Mouse (Mus musculus): ENCODE results near the gene Oxld1.

Gene Oxld1

DNA sequence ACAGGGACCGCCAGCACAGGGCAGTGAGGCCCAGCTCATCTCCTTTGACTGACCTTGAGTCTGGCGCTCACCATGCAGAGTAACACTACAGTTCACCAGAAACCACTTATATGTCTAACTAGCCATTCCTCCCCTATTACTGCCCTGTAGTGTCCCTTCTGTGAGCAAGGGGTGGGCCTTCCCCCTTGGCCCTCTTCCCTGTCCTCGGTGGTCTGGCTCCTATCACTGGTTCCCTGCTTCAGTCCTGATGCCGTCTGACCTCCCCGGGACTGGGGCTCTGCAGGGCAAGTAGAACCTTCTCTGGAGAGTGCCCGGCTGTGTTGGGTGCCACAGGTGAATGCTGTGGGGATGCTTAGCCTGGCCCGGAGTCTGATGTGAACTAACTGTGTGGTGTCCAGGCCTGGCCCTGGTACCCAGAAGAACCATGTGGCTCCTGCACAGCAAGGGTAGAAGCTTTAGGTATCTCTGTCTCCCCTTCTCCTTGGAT is 25.6 kb upstream of the Oxld1 start:
- no peak for DNase-seq

- no peak for DNase-seq
These were observed 14.2 kb upstream of the Oxld1 start for GRCm38 (mm10) chr11:120472052-120472451.

DNA sequence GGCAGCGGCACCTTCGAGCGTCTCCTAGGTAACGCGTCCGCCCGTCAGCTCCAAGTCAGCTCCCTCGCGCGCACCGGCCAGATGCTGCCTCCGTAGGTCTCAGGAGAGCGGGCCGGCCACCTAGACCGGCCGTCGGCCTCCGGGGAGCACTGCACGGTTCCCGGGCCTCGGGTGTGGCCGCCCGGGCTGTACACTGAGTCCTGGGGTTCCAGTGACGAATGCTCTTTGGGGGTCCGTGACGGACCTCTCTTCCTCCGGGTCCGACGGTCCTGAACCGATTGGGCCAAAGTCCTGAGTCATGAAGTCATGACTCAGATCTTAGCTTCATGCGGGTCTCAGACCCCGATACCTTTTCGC is 9.8 kb upstream of the Oxld1 start:
- no peak for DNase-seq

GRCm38 (mm10) chr11:120467051-120467735 is 9.3 kb upstream of the Oxld1 start, which contains the start of gene Arl16:
TSS of gene Arl16 (minus strand) at chr11:120467607.
- peak; percentile 96 for DNase-seq

GRCm38 (mm10) chr11:120465521-120465920 is 7.7 kb upstream of the Oxld1 start:
- no peak for DNase-seq

GRCm38 (mm10) chr11:120464365-120464764 is 6.5 kb upstream of the Oxld1 start:
- DNase-seq, result no peak

GRCm38 (mm10) chr11:120463536-120463935 is 5.7 kb upstream of the Oxld1 start:
- DNase-seq, result no peak

- DNase-seq, result no peak
These were observed 1.2 kb upstream of the Oxld1 start for GRCm38 (mm10) chr11:120458847-120459597.

DNA sequence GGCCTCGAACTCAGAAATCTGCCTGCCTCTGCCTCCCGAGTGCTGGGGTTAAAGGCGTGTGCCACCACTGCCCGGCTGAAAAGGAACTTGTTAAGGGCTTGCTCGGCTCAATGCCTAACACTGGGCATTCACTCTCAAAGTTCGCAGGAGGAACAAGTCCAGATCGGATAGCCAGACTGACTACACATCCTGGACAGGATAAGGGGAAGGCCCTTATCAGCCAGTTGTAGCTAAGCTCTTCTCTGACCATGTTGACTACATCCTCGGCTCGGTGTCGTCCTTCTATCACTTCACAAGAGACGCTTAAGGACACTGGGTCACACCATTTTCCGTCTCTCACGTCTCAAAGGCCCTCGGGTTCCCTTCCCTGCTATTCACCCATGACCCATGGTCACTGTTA is 498 bp downstream of the Oxld1 start:
- no peak for DNase-seq

GRCm38 (mm10) chr11:120455413-120455812 is 2.5 kb downstream of the Oxld1 start:
- no peak for DNase-seq

- DNase-seq, result no peak
These were observed 2.9 kb downstream of the Oxld1 start for GRCm38 (mm10) chr11:120454965-120455364.

GRCm38 (mm10) chr11:120453306-120453705 is 4.6 kb downstream of the Oxld1 start, which contains the start of gene Pde6g:
TSS of gene Pde6g (minus strand) at chr11:120453500.
- DNase-seq, result no peak

- DNase-seq, result no peak
These were observed 5.6 kb downstream of the Oxld1 start for GRCm38 (mm10) chr11:120452246-120452645.

DNA sequence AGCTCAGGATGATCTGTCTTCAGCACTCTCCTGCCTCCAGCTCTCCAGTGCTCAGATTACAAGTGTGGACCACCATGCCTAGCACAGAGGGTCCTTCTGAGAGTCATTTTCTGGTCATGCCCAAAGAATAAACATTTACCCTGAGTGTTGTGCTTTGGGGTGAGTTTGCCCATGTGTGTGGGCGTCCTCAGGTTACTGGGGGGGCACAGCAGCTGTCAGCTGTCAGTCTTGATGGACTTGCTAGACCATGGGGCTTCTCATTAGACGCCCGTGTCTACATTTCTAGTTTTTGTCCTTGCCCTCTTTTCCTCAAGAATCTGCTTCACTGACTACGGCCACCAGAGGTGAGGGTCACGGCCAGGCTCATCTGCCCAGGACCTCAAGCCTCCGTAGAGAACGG is 10.7 kb downstream of the Oxld1 start:
- no peak for DNase-seq

GRCm38 (mm10) chr11:120445475-120445874 is 12.4 kb downstream of the Oxld1 start:
- no peak for DNase-seq

DNA sequence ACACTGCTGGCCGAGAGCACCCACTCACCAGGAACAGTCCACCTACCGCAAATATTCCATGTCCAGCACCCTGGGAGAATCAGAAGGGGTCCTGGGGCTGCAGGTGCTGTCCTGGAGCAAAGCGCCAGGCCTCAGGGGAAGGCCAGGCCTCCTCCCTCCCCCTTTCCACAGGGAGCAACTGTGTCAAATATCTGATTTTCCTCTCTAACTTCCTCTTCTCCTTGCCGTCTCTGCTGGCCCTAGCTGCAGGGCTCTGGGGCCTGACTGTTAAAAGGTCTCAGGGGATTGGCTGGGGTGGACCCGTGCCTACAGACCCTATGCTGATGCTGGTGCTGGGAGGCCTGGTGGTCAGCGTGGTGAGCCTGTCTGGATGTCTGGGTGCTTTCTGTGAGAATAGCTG is 13.8 kb downstream of the Oxld1 start:
- DNase-seq, result no peak

GRCm38 (mm10) chr11:120442765-120443280 is 15.0 kb downstream of the Oxld1 start:
- no peak for DNase-seq

GRCm38 (mm10) chr11:120442344-120442743 is 15.5 kb downstream of the Oxld1 start, which contains the start of gene Tspan10:
TSS of gene Tspan10 (plus strand) at chr11:120442644.
- no peak for DNase-seq

DNA sequence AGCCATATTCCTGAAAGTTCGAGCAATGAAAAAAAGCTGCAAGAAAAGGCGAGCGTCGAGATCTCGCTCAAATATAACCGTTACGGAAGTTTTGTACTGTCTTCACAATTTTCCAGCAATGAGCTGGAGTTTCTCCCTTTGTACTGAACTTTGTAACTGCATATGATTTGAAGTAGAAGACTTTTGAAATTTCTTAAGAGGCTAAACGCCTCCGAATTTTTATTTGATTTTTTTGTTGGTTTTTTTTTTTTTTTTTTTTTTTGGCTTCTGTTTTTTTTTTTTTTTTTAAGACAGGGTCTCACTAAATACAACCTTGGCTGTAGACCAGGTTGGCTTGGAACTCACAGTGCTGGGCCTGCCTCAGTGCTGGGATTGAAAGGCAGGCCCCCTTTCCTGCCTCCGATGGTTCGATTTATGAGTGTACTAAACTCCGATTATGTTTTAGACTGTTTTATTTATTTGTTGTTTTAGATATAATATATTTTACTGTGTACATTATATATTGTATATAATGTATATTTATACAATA is 19.9 kb downstream of the Oxld1 start:
- no peak for DNase-seq

DNA sequence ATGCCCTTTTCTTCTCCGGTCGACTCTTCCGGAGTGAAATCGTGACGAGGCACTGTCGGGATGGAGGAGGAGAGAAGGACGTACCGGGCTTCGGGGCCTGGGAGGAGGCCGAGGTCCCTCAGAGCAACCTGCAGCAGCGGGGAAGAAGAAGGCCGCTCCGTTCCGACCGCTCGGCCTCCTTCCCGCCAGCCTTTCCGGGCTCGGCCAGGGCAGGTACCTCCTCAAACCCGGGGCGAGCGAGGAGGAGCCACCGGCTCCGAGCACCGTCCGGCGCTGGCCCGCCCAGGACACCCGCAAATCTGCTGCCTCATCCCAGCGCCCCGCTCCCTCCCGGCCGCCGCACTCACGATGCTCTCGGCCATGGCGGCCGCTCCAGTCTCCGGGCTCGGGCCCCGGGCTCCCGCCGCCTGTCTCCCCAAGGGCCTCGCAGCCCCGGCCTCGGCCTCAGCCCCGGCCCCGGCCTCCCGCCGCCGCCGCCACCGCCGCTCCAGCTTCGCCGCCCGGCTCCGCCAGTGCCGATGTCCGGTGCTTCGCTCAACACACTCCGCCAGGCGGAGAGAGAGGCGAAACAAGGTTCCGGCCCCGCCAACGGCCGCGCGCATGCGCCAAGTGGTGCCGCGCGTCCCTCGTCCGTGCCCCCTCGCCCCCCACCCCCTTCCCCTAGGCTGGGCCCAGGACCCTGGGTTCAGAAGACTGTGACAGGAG is 20.6 kb downstream of the Oxld1 start, which contains the start of gene Nploc4:
Nploc4 (minus strand) TSS at position 557 of the 705 bp plus-strand sequence.
- peak; percentile 87 for DNase-seq

- no peak for DNase-seq
These were observed 31.1 kb downstream of the Oxld1 start for GRCm38 (mm10) chr11:120426727-120427126.

GRCm38 (mm10) chr11:120423569-120424295 is 34.1 kb downstream of the Oxld1 start:
- peak; percentile 67 for DNase-seq

Data from lung, postnatal 36 days (tissue).